Mouse (Mus musculus) E14TG2a.4 (cell line): ENCODE results near the gene Rin1.

Source experiments
- CTCF ChIP-seq: conservative IDR thresholded peaks from 2 replicates; pipeline ENCODE4 v1.5.1; 2014; ENCODE audit warnings: low read length
- NANOG ChIP-seq: IDR thresholded peaks from 2 replicates; pipeline ENCODE4 v1.6.1; 2014; ENCODE audit warnings: borderline replicate concordance, low read length, mixed read lengths
- POU5F1 ChIP-seq: IDR thresholded peaks from 2 replicates; pipeline ENCODE4 v1.6.1; 2014; ENCODE audit warnings: low read length, borderline replicate concordance

DNA sequence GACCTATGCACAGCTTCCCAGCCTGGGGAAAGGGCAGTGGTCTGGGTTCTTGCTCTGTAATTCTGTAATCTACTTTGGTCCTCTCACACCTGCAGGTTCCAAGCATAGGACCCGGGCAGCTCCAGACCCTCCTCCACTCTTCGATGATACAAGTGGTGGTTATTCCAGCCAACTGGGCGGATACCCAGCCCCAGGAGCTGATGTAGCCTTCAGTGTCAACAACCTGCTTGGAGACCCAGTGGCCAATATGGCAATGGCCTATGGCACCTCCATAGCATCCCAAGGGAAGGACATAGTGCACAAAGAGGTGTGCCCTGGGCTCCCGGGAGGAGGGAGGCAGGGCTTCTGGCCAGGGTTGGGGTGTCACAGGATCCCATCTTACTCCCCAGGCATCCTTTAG is 39.0 kb downstream of the Rin1 start:
- TF ChIP-seq CTCF (no peak), NANOG (no peak), POU5F1 (no peak)
